Mouse (Mus musculus) heart, postnatal 25 days (tissue): ENCODE measurements around the gene Mapkapk2. TPM values are rescaled to one million over a fixed set of nuclear protein-coding genes. Genes with fewer than 3 reads are reported as not detected.
"Not testable (repeated sequence)": the region's sequence is repeated elsewhere in the genome, so short reads cannot be mapped to it uniquely, and the experiment has no call there.

Experiments used
- DNase-seq: peaks from one replicate; pipeline ENCODE4 v3.0.0; 2022; ENCODE audit warnings: low spot score
- intact Hi-C: fragments of 180-260 bp; cut with DNase I; formaldehyde crosslinking; loops from one replicate; pipeline ENCODE4 v1.15.1; 2025
- total RNA-seq, 2 experiments: library from RNA; stranded (reverse); gene quantifications; 2 replicates each; pipeline ENCODE4 v1.2.3; 2021

Mapkapk2 gene
- total RNA-seq = 100 to 1,000 TPM; 264 to 283 TPM

DNA sequence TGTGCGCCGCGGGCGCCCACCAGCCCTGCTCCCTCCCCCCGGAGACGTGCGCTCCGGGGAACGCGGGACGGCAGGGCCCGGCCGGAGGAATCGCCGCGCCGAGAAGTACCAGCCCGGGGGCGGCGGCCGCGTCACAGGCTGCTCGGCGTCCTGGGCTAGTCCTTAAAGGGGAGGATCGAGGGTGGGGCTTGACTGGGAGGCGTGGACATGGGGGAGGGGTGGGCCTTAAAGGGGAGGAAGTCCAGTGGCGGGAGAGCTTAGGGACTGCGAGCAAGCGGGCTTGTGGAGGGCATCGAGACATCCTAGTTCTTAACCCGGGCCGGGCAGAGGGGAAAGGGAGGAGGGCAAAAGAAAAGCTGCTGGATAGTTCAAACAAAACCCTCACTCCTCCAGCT, at the start of gene Mapkapk2:
Gene Mapkapk2 (minus strand): TSS at position 127 of the 395 bp plus-strand sequence.
- peak; percentile 86 for DNase-seq
- intact Hi-C loops = loop anchor here (2.0 kb wide), 2 partner anchors 17 to 37 kb away; no protein-coding TSS in a partner anchor

DNA sequence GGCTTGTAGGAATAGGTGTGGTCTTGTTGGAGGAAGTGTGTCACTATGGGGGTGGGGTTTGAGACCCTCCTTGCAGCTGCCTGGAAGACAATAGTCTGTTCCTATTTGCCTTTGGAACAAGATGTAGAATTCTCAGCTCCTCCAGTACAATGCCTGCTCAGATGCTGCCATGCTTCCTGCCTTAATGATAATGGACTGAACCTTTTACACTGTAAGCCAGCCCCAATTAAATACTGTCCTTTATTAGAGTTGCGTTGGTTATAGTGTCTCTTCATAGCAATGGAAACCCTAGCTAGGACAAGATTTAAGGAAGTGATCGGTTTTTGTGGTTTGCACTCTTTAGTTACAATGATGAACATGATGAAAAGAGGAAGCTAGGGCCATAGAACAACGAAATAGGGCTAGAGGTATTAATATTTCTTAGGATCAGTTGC, 48.6 kb upstream of the Mapkapk2 start:
- no peak for DNase-seq
- intact Hi-C loops = no loop called here

DNA sequence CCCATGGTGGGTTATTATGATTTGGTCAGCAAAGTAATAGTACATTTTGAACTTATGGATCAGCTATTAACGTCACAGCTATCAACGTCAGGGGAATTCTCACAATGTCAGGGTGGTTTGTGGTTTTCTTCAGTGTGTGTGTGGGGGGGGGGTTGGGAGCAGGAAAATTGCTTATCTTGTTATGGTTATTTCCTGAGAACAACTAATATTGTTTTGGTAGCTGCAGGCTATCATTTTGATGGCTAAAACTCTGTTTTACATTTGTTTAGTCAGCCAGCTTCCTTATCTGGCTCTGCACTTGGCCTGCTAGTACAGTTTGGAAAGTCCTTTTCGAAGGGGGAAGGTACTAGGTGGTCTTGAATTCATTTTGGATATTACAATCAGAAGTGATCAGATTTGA, 47.6 kb upstream of the Mapkapk2 start:
- intact Hi-C loops, DNase-seq: not testable (repeated sequence)

DNA sequence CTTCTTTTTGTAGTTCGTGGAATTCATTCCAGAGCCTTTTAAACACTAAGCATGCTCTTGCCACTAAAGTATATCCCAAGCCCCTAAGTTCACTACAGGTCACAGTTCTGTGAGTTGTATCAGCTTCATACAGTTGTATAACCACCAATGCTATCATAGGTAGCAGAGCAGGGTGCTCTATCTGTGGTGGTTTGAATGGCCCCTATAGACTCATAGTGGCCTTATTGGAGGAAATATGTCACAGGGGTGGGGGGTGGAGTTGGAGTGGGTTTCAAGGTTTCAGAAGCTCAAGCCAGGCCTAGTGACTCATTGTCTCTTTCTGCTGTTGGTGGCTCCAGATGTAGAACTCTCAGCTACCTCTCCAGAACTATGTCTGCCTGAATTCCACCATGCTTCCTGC, 44.8 kb upstream of the Mapkapk2 start:
- intact Hi-C loops = no loop called here
- no peak for DNase-seq

DNA sequence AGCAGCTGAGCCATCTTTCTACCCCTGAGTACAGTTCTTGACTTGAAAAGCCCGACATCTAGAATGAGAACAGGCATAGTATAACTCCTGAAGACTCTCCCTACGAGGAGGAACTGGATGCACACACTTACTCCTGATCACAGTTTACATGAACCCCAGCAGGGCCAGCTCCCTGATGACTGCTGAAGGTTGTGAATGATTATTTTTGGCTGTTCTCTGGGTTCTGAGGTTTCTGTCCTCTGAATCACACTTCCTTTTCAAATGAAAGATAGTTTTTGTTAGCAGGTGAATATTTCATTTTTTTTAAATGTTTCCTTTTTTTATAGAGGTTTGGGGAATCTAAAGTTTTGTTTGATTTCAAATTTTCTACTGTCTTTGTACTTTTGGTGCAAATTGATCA, 43.8 kb upstream of the Mapkapk2 start:
- intact Hi-C loops = no loop called here
- DNase-seq = no peak

DNA sequence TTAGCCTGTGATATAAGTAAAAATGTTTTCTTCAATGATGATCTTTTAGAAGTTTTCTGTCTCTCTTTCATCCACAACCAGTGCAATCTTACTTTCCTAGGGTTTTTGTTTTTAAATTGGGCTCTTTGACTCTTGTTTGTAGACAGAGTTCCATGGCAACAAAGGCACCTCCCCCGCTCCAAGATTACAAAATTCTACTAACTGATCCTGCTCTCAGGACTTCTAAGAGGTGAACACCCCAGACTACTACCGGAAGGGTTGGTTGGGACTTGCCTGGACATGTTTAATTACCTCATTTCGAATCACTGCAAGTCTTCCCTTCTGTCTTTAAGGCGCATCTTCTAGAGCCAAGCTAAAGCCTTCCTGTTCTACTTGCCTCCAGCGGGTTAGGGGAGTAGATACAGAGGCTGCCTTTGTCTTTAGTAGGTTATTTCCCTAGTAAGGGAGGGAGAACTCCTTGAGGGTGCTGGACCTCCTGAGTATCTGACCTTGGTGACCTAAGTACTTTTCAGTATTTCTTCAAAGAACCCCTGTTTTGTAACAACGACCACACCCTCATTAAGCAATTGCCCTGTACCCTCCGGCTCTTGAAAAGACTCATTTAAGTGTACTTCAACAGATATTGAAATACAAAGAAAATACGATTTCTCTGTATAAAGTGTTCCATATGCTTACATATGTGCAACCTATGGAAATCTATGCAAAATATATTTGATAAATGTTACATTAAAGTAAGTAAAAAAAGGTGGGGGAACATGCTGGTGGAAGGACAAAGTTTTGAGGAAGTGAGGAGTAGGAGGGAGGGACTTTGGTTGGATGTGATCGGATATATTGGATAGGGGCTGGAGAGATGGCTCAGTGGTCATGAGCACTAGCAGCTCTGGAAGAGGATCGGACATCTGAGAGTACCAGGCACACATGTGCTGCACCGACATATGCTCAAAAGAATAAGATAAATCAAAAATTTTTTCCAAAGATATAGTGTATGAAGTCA, 41.8 kb upstream of the Mapkapk2 start:
- intact Hi-C loops = loop anchor here (2.0 to 10.0 kb wide), 2 partner anchors 23 to 155 kb away; no protein-coding TSS in a partner anchor
- no peak for DNase-seq

DNA sequence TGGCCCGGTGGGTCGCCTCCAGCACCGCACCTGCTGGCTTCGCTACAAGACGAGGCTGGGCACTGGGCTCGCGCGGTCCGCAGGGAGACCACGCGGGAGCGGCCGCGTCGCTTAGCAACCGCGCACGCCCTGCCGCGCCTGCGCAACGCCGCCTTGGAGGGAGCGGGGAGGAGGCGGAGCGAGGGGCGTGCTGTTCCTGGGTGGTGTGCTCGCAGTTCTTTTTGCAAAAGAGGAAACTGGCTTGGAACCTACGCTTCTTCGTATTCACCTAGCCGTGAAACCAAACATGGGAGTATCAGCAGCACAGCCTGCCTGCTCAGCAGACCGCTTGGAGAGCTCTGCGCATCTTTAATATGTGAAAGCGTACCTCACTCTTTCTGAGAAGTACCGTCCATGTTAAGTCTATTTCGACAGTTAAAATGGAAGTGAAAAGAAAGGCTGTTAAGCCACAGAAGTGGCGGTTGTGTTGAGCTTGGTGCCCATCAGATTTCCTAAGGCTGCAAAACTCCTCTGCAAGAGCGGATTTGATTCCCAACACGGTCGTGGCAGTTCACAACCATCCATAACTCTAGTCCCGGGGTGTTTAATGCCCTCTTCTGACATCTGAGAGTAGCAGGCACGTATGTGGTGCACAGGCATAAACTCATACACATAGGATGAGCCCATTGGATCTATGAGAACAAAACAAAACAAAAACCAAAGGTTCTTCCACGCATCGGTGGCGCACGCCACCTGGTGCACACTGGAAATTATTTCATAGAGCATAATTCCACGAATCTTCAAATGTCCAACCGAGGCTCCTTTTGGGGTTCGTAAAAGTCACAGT, 40.8 kb upstream of the Mapkapk2 start, which contains the start of gene Dyrk3:
Gene Dyrk3 (minus strand): TSS at position 150 of the 826 bp plus-strand sequence.
- intact Hi-C loops = loop anchor here (2.0 to 10.0 kb wide), 2 partner anchors 22 to 154 kb away; no protein-coding TSS in a partner anchor
- peak; percentile 77 for DNase-seq

DNA sequence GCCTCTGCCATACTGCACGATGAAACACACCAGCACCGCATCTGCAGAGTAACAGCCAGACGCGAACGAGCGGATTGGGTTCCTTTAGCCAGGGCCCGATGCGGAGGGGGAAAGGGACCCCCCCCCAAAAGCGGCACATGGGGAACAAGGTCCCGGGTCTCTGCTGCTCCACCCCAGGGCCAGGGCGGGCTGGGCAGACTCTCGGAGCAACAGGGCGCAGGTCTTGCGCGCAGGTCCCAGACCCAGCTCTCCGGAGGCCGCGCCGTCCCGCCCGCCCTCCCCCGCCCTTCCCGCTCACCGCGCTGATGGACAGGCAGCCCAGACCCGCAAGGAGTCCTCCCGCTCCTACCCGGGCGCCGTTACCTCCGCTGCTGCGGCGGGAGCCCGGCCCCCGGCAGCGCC, 40.1 kb upstream of the Mapkapk2 start:
- intact Hi-C loops = loop anchor here (2.0 to 10.0 kb wide), 2 partner anchors 21 to 153 kb away; no protein-coding TSS in a partner anchor
- DNase-seq = no peak

DNA sequence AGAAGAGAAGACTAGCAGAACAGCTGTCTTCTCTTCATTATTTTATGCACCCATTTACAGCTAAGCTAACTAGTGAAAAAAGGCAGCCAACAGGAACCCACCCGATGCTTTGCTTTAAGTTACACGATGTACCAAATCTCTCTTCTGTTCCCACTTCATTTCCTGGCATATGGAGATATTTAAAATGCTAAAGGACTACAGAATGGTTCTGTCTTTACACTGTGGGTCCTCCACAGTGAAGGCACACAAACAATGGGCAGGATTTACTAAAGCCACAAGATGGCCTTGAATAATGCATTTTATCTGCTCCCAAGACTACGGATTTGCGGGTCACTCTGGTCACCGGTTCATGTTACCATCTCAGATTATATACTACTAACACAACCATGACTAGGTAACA, 39.5 kb upstream of the Mapkapk2 start:
- intact Hi-C loops = loop anchor here (10.0 kb wide), 1 partner anchor 152 kb away; no protein-coding TSS in a partner anchor
- DNase-seq = no peak

DNA sequence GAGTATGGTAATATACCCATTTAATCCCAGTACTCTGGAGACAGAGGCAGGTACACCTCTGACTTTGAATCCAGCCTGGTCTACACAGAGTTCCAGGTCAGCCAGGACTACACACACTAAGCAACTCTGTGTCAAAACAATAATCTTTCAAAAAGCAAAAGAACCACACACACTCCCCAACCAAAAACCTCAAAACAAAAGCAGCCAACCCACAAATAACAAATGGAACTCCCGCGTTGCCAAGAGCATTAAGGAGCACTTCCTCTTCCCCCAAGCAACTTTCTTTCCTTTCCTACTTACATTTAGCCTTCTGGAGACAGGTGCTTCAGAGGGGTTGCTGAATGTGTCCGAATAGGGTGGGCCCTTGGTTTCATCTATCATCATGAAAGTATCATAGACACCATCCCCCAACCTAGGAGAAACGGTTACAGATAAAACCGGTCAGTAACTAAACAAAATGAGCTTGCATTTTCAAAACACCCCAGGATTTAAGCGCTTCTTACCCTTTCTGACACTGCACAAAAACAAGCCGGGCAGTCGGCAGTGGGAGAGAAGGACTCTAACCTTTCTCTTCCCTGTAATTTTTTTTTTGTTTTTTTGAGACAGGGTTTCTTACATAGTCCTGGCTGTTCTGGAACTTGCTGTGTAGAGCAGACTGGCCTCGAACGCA, 38.5 kb upstream of the Mapkapk2 start:
- intact Hi-C loops = loop anchor here (10.0 kb wide), 1 partner anchor 151 kb away; no protein-coding TSS in a partner anchor
- DNase-seq = no peak

DNA sequence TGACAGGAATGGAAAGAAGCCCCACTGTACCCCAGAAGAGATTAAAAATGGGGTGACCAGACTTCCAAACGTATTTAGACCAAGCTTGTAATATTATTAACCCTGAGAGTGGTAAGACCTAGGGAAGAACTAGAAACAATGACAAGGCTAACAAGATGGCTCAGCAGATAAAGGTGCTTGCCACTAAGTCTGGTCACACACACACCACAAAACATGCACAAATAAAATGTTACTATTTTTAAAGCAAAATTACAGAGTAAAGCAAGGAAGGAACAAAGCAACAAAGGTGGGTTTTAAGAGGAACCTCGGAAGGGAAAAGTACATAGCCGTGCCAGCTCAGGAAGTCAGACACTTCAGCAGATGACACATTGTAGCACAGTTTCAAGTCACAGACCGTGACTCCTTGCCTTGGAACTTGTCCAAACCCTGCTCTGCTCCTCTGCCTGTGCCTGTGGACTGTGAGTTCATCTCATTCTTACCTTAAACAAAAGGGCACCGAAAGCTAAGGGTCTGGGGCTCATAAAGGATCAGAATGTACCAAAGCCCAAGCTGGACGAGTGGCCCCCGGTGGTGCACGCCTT, 37.4 kb upstream of the Mapkapk2 start:
- intact Hi-C loops = loop anchor here (10.0 kb wide), 1 partner anchor 150 kb away; no protein-coding TSS in a partner anchor
- DNase-seq = no peak

DNA sequence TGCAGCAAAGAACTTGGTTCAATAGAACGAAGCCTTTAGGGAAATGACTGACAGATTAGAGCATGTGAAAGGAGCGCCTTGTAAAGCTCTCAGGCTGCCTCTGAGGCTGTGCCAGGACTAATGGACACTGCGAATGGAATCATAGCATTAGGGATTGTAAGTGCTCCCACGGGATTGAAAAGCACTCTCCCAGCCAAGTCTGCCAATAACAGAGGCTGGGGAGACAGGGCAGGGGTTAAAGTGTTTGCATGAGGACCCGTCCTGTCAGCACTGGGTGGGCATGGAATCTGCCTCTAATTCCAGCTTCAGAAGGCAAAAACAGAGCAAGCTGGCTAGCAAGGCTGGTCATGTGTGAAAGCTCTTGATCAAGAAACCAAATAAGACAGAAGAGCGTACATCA, 36.6 kb upstream of the Mapkapk2 start:
- no peak for DNase-seq
- intact Hi-C loops = loop anchor here (10.0 kb wide), 1 partner anchor 149 kb away; no protein-coding TSS in a partner anchor

DNA sequence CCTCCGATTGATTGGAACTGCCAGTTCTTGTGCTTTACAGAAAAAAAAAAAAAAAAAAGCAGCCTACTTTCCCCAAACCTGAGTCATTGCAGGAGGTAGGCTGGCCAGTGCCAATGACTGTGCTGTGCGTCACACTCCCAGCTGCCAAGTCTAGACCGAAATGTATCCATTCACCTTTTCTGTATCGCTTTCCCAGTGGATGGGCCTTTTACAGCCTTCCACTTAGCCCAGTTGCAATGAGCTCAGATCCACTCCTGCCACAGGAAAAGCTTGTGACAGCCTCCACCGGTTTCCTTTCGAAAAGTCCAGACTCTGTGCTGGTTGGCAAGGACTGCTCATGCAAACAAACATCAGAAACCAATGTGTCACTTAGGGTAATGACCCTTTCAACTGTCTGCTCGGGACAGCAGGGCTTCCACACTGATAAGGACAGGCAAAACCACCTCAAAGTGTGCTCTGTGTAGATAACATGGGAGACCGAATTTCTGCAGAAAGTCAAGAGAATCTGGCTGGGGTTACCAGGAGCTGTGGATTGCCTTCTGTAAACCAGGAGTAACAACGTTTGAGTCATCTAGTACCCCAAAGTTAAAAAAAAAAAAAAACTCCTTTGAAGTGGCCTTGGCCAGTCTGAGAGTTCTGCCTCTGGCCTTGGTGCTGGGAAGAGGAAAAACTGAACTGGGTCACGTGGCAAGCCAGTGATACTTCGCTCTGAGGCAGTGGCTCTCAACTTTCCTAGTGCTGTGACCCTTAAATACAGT, 28.5 kb upstream of the Mapkapk2 start:
- intact Hi-C loops = no loop called here
- no peak for DNase-seq

DNA sequence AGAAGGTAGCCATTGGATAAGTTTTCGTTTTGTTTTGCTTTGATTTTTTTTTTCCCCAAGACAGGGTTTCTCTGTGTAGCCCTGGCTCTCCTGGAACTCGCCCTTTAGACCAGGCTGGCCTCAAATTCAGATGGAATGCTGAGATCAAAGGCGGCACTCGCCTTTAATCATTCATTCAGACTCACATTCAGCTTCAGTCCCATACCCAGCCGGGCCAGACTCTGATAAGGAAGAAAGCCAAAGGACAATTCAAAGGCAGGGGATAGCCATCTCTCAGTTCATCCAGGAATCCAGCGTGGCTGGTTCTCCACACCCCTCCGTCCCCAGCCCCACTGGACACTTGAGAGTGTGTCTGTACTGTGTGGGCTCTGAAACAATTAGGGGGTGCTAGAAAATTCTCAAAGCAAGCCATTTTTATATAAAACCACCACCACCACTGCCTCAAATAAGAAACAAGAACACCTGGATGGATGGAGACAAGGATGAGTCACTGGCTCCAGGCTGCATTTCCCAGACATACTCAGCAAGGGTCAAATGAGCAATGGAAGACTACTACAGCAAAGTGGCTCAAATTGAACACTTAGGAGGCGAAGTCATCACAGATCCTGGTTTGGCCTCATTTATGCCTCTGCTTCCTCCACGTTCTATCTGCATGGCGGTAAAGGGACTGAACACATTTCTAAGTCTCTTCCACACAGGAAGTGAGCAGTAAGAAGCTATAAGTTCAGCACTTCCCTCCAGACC, 26.1 kb upstream of the Mapkapk2 start:
- DNase-seq = no peak
- intact Hi-C loops = no loop called here

DNA sequence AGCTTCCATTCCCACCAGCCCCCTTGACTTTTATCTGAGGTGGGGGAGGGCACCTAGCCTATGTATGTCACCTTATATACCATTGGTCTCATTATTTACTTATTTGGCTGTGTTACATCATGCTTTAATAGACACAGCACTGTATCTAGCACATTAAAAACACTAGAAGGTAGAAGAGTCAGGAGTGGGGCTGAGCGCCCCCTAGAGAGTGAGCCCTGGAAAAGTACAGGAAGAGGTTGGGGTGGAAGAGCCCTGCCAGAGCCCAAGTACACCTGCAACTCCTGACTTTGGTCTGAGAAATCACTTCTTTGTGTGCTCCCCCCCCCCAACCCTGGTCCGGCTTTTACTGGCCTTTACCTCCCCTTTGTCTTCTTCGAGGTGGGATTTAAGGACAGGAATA, 24.4 kb upstream of the Mapkapk2 start:
- no peak for DNase-seq
- intact Hi-C loops = no loop called here

DNA sequence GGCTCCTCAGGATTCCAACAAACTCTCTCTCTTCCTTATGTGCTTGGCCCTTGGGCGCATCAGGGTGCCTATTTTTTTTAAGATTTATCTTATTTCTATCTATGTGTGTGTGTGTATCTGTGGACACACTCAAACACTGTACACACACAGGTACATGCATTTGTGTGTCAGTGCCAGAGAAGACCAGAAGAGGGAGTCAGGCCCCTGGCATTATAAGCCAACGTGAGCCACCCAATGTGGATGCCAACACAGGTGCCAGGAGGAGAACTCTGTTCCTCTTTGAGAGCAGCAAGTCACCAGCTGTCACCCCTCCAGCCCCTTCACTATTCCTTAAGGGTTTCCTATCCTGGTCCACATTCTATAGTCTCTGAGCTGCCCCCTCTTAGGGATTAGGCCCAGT, 21.4 kb upstream of the Mapkapk2 start:
- no peak for DNase-seq
- intact Hi-C loops = loop anchor here (5.0 kb wide), 1 partner anchor 128 kb away; the partner anchor contains the start of gene Rassf5

DNA sequence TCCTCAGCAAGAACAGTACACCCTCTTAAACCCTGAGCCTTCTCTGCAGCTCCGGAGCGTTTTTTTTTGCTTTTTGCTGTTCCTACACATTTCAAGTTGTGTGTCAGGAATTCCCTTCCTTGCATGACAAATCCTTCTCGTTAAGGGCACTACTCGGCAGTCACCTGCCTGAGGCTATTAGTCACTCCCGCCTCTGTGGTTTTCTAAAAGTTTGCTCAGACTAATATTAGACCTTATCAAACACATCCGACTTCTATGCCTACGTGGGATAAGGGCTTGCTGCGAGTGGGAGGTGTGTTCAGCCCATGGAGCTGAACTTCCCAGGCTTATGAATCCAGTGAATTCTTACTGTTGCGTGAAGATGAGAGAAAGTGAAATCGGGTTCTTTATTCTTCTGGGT, 20.9 kb upstream of the Mapkapk2 start:
- intact Hi-C loops = loop anchor here (5.0 kb wide), 1 partner anchor 129 kb away; the partner anchor contains the start of gene Rassf5
- DNase-seq = no peak
